Mouse (Mus musculus) adrenal gland, postnatal 4 days (tissue): ENCODE measurements around the gene Sgsm1. TPM values are rescaled to one million over a fixed set of nuclear protein-coding genes. Genes with fewer than 3 reads are reported as not detected.

ENCODE experiments used
- DNase-seq, 2 experiments: peaks; one replicate each; pipeline ENCODE4 v3.0.0; 2021 to 2022; ENCODE audit warnings: low spot score in 2 of 2, mixed read lengths in 2 of 2
- total RNA-seq, 2 experiments: library from RNA; stranded (reverse); gene quantifications; 2 replicates each; pipeline ENCODE4 v1.2.3; 2021

The Sgsm1 gene
- total RNA-seq, 2 experiments from 2014 or later, result 23.0 to 24.3 TPM

DNA sequence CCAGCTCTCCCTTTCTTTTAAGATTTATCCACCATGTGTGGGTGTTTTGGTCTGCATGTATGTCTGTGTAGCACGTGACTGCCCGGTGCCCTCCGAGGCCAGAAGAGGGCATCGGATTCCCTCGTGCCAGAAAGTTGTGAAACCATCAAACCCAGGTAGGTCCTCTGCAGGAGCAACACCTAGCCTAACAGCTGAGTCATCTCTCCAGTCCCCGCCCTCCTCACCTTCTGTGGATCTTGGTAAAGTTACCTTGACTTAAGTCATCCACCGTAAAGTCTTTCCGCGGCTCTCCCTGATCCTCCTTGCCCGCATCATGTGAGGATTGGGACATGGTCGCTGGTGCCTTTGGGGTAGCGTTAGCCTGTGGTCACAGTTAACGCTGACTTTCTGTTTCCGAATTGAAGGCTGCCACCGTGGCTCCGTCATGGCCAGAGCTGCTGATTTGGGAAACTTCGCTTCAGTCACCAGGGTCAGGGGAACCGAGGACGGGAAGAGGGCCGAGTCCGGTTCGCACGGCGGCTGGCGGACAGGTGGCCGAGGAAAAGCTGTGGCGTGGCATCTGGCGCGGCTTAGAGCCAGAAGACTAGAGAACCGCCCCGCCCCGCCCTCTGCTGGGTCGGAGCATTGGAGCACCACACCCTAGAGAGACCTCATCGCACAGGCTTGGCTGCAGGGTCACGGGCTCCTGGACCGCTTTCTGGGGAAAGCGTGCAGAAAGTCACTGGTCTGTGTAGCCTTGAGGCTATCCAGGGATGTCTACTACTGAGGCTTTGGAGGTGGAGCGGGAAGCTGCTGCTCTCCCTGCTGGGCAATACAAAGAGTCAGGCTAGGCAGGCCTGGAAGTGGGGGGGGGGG lies 13.4 kb upstream of the Sgsm1 start:
- no peak for DNase-seq

DNA sequence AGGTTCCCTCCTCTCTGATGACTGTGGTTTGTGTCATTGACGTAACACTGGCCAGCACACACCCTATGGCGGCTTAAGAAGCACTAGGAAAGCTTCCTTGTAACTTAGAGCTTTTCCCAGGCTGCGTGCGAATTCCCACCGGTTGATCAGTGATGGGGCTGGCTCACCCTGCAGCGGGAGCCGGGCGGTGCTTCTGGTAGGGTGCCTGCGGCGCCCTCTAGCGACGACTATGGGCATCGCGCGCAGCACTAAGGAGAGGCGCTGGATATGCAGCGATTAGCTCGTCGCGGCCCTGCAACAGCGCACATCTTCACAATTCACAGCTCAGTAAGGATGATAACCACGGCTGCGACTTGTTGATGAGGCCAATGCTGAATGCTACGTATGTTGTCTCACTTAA lies 3.4 kb upstream of the Sgsm1 start:
- DNase-seq, result peak; percentile 24 to 41

DNA sequence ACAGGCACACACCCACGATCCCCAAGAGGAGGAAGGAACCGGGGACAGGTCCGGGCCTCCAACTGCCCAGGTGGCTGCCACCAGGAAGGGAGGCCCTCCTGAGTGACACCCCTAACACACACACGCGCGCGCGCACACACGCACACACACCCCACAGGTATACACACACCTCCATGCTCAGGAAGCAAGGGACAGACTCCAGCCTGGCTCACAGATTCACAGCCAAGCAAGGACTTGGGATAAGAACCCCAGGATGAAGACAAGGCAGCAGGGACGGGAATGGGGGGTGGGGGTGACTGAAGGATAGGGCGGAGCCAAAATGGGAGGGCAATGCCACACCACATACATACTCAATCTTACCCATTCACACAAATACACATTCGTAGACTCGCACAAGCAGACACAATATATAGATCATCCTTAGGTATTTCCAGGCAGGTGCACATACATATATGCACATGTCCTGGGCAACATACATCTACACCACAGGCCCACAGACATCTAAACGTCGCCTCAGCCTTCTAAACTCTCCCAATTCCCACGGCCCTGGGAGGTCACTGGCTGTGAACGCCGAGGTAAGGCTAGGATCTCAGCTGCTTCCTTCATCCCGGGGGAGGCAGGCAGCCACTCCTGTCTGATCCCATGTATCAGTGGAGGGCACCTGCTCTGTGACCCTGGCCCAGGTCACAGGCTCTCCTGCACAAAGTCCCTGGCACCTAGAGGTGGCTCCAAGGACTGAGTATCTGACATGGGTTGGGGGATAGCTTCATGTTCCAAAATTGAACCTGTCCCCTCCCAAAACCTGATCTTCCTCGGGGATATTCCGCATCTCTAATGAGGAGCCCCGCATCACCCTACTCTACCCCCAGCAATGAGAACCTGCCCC lies 852 bp downstream of the Sgsm1 start:
- DNase-seq, result no peak

DNA sequence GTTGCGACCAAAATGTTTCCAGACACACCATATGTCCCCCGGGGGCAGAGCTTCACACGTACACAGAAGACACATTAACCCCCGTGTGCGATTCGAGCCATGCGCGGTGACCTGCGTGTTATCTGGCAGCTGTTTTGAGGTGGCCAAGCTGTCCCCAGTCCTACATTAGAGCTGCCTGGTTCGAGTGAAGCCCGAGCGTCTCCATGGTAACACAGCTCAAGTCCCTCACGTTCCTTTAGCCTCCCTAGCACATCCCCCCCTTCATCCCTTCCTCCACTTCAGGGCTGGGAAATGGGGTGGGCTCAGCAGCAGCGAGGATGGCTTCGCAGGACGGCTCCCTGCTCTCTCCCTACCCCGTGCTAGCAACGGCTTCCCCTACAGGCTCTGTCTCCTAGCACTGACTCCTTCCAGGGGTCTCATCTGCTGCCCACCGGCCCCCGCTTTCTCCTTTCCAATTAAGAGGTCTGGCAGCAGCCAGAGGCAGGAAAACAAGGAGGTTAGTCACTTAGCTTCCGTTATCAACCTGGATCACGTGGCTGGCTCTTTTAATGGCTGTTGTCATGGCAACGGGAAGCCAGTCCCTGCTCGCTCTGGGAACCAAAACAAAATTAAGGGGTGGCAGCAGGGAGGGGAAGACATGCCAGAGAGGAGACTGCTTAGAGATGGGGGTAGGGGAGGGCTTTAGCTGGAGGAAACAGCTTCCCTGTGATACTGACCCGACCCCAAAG lies 3.7 kb downstream of the Sgsm1 start:
- no peak for DNase-seq

DNA sequence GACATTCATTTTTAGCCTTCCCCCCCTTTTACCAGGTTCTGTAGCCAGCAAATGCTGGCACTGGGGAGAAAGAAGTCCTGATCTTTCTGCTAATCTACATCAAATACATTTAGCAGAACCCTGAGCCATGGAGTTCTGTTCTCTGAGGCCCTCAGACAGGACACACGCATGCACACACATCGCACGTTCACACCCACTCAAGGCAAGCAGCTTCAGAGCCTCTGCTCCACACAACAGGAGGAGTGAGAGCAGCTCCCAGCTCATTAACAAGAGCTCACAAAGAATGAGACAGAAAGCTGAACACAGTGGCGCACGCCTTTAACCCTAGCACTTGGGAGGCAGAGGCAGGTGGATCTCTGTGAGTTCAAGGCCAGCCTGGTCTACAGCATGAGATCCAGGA lies 6.1 kb downstream of the Sgsm1 start:
- DNase-seq, result no peak

DNA sequence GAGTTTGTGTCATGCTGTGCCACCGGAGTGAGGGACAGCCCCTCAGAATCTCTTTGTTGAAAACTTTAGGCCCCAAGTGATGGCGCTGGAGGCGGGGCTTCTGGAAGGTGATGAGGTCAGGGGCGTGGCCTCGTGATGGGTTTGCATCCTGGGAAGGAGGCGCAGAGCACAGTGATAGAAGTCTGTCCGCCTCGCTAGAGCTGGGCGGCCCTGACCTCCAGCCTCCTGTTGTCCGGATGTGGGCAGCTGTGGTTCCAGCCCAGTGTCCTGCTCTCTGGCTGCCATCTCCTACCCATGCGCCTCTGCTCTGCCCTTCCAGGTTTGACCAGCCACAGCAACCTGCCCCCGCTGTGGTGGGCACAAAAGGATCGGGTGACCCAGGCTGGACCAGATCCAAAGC lies 8.7 kb downstream of the Sgsm1 start:
- DNase-seq, result no peak

DNA sequence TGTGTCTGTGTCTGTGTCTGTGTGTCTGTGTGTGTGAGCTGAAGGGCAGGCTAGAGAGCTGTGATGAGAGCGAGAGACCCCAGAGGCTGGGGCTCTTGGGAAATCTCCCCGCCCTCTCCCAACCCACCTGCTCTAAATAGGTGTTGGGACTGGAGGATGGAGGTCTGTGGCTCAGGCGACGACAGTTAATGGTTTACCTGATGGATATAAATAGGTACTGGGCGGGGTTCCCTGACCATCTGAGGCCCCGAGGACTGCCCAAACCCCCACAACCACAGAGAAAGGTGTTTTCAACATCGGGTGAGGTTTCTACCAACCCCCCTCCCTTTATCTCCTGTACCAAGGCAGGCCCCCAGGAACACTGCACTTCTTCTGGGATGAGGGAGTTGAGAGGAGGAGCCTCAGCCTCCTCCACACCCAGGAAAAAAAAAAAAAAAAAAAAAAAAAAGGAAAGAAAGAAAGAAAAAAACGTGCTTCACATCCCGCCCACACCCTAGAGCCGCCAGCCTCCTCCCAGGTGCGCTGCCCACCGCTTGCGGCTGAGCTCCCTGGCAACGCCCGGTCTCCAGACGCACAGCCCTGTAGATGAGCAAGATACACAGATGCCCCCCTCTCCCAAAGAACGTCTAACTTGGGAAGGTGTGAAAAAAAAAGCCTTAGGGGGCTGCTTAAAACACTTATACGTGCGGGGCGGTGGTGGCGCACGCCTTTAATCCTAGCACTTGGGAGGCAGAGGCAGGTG lies 10.3 kb downstream of the Sgsm1 start:
- DNase-seq, result no peak

- DNase-seq, result no peak
These were observed 11.2 kb downstream of the Sgsm1 start for GRCm38 (mm10) chr5:113299433-113299832.

DNA sequence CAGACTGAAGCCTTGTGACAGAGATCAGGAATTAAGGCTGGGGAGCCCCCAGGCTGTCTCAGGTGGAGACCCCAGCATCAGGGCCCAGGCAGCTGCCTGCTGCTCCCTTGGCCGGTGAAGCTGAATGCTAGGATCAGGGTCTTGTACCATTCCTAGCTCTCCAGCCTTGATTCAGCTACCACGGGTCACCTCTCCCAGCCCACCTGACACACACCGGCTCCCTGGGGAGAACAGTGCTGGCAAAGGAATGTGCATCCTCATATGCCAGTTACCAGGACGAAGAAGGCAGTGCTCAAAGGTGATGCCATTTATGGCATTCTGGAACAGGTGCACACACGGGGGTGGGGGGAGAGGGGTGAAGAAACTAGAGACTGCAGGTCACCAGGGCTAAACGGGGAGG lies 11.8 kb downstream of the Sgsm1 start:
- no peak for DNase-seq

GRCm38 (mm10) chr5:113298040-113298439 lies 12.5 kb downstream of the Sgsm1 start:
- no peak for DNase-seq

DNA sequence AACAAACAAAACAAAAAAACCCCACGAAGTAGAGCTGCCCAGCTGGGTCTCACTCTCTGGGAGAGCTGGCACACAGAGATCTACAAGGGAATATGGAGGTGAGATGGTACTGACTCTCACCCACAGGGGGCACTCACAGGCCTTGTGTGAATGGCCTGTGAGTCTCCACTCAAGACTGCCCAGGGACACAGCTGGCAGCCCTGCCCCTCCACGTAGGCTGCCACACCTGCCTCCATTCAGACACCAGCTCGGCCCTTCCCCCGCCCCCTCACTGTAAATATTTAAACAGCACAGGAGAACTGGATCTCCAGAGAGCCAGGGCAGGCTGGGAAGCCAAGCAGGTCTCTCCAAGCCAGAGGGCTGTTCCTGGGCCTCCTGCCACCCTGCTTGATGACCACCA lies 14.8 kb downstream of the Sgsm1 start:
- no peak for DNase-seq

GRCm38 (mm10) chr5:113294575-113294974 lies 16.0 kb downstream of the Sgsm1 start:
- DNase-seq, result no peak

GRCm38 (mm10) chr5:113293446-113293845 lies 17.1 kb downstream of the Sgsm1 start:
- DNase-seq, result no peak

- DNase-seq, result no peak
These were observed 17.8 kb downstream of the Sgsm1 start for GRCm38 (mm10) chr5:113292832-113293231.

- no peak for DNase-seq
These were observed 18.4 kb downstream of the Sgsm1 start for GRCm38 (mm10) chr5:113292179-113292578.

DNA sequence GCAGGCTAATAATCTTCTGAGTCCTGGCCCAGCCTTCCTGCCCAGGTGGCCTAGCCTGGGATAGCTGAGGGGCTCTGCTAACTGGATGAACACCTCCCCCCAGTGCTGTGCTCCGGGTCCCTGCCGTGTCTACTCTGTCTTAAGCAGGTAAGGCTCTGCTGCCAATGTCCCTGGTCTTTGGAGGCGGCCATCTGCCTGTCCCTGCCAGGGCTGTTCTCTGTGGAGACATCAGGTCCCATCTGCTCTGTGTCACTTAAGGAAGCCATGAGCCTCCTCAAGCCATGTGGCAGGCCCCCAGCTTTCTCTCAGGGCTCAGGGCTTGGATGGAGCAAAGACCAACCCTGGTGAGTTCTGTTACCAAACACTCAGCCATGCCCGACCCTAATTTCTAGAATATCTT lies 19.5 kb downstream of the Sgsm1 start:
- no peak for DNase-seq

GRCm38 (mm10) chr5:113290149-113290548 lies 20.4 kb downstream of the Sgsm1 start:
- no peak for DNase-seq

DNA sequence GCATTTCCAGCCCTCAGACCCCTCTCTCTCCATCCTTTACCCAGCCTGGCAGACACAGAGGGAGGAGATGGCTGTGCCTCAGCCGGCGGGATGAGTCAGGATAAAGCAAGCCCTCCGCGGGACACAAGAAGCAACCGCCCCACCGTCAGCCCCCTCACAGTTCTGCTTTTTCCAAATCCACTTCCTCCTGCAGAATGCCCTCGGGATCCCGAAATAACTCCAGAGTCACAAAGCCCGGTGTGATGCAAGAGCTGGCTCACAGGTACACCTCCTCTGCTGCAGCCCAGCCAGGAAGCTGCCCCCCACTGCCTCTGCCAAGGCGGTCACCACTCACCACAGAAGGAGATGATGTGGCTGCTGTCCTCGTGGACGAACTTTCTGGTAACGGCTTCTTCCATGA lies 22.1 kb downstream of the Sgsm1 start:
- no peak for DNase-seq

DNA sequence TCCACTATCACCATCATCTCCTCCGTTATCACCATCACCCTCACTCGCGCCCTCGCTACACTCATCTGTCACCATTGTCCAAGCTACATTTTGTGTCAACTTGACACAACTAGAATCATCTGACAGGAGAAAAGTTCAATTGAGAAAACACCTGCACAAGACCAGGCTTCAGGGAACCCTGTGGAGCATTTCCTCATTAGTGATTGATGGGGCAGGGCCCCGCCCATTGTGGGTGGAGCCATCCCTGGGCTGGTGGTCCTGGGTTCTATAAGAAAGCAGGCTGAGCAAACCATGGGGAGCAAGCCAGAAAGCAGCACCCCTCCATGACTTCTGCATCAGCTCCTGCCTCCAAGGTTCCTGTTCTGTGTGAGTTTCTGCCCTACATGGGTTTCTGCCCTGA lies 22.8 kb downstream of the Sgsm1 start:
- no peak for DNase-seq

- DNase-seq, result peak in 1 of 2 experiments; percentile 23
These were observed 23.7 kb downstream of the Sgsm1 start for GRCm38 (mm10) chr5:113286591-113287520.
